Mouse (Mus musculus): ENCODE data around the gene Slc25a47. TPM values are rescaled to one million over a fixed set of nuclear protein-coding genes. Genes with fewer than 3 reads are reported as not detected.

Slc25a47 gene
- polyA plus RNA-seq, 1 experiment from 2014 or later = 12.1 TPM

DNA sequence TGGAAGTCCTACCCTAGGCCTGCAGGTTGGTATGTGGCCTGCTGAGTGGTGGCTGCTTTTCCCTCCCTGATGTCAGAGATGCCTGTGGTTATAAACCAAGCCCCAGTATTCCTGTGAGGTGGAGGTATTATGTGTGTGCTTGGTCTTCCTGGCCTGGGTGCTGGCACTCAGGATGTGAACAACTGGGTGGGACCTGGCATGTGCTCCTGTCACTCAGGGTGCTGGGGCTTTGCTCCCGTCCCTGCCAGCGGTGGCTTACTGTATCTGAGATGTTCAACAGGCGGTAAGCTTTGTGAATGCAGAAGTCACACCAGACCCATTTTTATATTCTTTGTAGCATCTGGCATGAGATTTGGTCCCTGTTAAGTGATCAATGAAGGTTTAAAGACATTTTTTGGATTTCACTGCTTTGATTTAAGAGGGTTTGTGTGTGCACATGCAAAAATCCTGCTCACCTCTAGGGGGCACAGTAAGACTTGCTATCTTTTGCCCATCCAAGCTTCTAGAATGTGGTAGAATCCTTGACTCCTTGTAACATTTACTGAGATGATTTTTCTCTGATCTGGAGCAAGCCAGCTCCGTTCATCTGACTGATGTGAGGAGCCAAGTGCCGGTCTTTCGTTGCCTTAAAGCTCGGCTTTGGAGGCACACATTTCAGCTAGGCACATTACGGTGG, 67.9 kb downstream of the Slc25a47 start:
- no peak overlapping the region; the same call in 1 of the 2 replicates for H3K27ac ChIP-seq (replicated peaks)

DNA sequence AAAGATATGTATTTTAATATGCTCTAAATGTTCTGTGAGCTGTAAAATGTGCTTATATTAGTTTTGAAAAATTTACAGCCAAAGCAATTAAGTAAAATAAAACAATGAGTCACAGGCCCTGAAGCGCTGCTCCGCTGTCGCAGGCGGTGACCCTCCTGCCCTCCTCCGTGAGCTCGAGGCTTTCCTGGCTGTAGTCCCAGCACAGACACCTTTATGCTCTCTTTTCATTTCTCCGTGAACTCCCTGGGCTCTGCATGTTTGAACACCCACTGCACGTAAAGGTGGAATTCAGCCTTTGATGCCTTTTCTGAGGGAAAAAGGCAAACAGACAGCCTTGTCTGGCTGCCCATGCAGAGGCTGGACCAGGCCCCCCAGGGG, 68.4 kb downstream of the Slc25a47 start:
- no peaks in the 10 kb centered on the region for H3K36me3 ChIP-seq
- peaks cover 62% of the 10 kb centered on the region for H3K4me1 ChIP-seq (replicated peaks)
- H3K27me3 ChIP-seq = no peaks in the 10 kb centered on the region
- ATAC-seq (ENCODE audit: low read depth) = no peak
- no peaks in the 10 kb centered on the region for H3K9me3 ChIP-seq
- H3K9ac ChIP-seq = peak overlapping the region; percentile 47; the same call in 1 of the 2 replicates
- whole genome bisulfite sequencing = 25% methylated on average over 8 of the region's 8 CpGs
- no peak overlapping the region for H3K4me3 ChIP-seq
- H3K4me2 ChIP-seq = no peak overlapping the region
- H3K27ac ChIP-seq (replicated peaks) = no peak overlapping the region; the same call in 1 of the 2 replicates

More for the DNA sequence above, 67.9 kb downstream of the Slc25a47 start:
- 0 out of 2 replicates have a peak, but pooled peaks have one; percentile 29 for ATAC-seq (ENCODE audit: low read depth)
- Histone ChIP-seq H3K9me3 (no peaks in the 10 kb centered on the region), H3K36me3 (no peaks in the 10 kb centered on the region), H3K9ac (peak overlapping the region; percentile 47; the same call in 1 of the 2 replicates), H3K4me1 (replicated peaks) (peaks cover 56% of the 10 kb centered on the region), H3K27me3 (no peaks in the 10 kb centered on the region), H3K4me3 (no peak overlapping the region), H3K4me2 (no peak overlapping the region)
- WGBS = 58% methylated on average over 8 of the region's 8 CpGs

DNA sequence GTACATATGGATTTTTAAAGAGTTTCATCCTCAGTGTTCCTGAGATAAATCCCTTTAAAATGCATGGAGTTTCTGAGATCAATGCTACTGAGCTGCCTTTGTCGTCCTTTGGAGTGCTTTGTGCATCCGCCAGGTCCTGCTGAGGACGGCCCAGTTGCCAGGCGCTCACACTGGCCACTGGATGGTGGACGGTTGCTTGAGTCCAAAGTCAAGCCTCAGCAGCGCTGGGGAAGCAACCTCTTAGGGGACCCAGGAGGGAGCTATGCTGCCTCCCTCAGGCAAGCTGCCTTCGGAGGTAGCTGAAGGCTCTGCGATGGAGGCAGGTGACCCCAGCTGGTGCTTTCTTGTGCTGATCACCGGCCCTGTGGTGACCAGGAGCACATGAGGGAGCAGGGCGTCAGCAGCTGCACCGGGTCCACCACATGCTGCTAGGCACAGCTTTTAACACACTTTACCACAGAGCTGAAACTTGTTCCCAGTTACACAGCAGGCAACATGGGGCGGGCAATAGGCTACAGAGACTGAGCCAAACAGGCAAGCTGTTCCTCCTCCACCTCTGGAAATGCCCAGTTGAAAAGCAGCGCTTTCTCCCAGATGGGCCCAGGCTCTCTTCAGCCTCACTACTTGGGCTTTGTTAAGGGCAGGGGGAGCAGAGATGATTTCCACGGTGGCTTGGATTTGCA, 69.9 kb downstream of the Slc25a47 start:
- Histone ChIP-seq H3K36me3 (no peaks in the 10 kb centered on the region), H3K4me2 (no peak overlapping the region), H3K9me3 (no peaks in the 10 kb centered on the region), H3K9ac (peak overlapping the region; percentile 47; the same call in 1 of the 2 replicates), H3K4me1 (replicated peaks) (peaks cover 75% of the 10 kb centered on the region), H3K27ac (replicated peaks) (peak overlapping the region; percentile 83), H3K4me3 (no peak overlapping the region), H3K27me3 (no peaks in the 10 kb centered on the region)
- peak; percentile 25; the same call in 1 of the 2 replicates for ATAC-seq (ENCODE audit: low read depth)
- WGBS = 24% methylated on average over 14 of the region's 14 CpGs

DNA sequence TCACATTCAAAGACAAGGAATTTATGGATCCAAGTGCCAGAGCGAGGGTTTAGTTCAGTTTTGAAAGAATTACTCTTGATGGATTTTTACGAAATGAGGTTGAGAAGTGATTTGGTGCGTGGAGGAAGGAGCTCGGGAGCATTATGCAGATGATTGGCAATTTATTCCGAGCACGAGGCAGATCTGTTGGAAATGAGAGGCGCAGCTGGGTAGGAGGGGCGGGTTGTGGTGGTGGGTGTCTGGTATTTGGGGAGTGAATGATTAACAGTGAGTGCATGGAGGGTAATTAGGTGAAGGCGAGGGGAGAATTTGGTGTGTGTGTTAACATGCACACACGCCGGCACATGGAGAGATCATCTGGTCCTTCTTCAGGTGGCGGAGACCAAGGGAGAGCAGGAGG, 70.6 kb downstream of the Slc25a47 start:
- WGBS = 28% methylated on average over 12 of the region's 12 CpGs

More for the DNA sequence above, 70.6 kb downstream of the Slc25a47 start:
- Histone ChIP-seq H3K36me3 (no peaks in the 10 kb centered on the region), H3K27me3 (no peaks in the 10 kb centered on the region), H3K9ac (0 out of 2 replicates have a peak overlapping the region, but pooled peaks have one; percentile 6), H3K27ac (replicated peaks) (peak overlapping the region; percentile 74), H3K4me3 (no peak overlapping the region), H3K4me1 (replicated peaks) (peaks cover 81% of the 10 kb centered on the region), H3K4me2 (0 out of 2 replicates have a peak overlapping the region, but pooled peaks have one; percentile 4), H3K9me3 (no peaks in the 10 kb centered on the region)
- no peak; the same call in 1 of the 2 replicates for ATAC-seq (ENCODE audit: low read depth)

MicroRNAs encoded within 50 kb of the gene (microRNA counts, 519-probe panel; counts per million panel counts)
- not detected for microRNA mmu-miR-345-3p
- 3,331 counts per million, percentile 43 among the panel's probes with 10 or more counts for microRNA mmu-miR-345-5p

Small RNAs within 50 kb of the gene (microRNA-seq; reads per million reads assigned to microRNA genes)
- gene Mir345 = 58.8 reads per million, percentile 49 among the genes with 10 or more reads in this experiment

Other genes starting within 250 kb of the Slc25a47 start
- 2.6 TPM in 2 replicates for gene Degs2, start 133.7 kb upstream of the Slc25a47 start, polyA plus RNA-seq (2015; fragmentation: Nextera tagmentation; extraction: Ambion mirVana)
- gene Yy1, start 43.1 kb upstream of the Slc25a47 start, polyA plus RNA-seq (2015; fragmentation: Nextera tagmentation; extraction: Ambion mirVana) = 13.5 and 14.2 TPM in 2 replicates
- 16.5 and 18.4 TPM in 2 replicates for gene Slc25a29, start 163 bp upstream of the Slc25a47 start, polyA plus RNA-seq (2015; fragmentation: Nextera tagmentation; extraction: Ambion mirVana)
- 6.5 and 7.4 TPM in 2 replicates for gene Wdr25, start 57.6 kb downstream of the Slc25a47 start, polyA plus RNA-seq (2015; fragmentation: Nextera tagmentation; extraction: Ambion mirVana)
- gene Wars, start 58.1 kb downstream of the Slc25a47 start, polyA plus RNA-seq (2015; fragmentation: Nextera tagmentation; extraction: Ambion mirVana) = 108 and 109 TPM in 2 replicates
- 25.0 and 25.5 TPM in 2 replicates for gene Begain, start 232.2 kb downstream of the Slc25a47 start, polyA plus RNA-seq (2015; fragmentation: Nextera tagmentation; extraction: Ambion mirVana)

Measured in neural tube, embryonic 13.5 days (tissue).